Mouse (Mus musculus) heart, adult 2 months (tissue): ENCODE measurements around the gene Btn2a2.

Experiments
- CTCF ChIP-seq: fragments of 200-600 bp; IDR thresholded peaks from 2 replicates; pipeline ENCODE4 v1.8.1; 2022; ENCODE audit warnings: antibody characterized with exemption, mild to moderate bottlenecking, moderate library complexity
- POLR2A ChIP-seq: fragments of 200-500 bp; IDR thresholded peaks from 2 replicates; pipeline ENCODE4 v1.6.1; 2011; ENCODE audit warnings: mild to moderate bottlenecking, low read depth, low read length, control low read depth; ENCODE audit not compliant: insufficient read depth

DNA sequence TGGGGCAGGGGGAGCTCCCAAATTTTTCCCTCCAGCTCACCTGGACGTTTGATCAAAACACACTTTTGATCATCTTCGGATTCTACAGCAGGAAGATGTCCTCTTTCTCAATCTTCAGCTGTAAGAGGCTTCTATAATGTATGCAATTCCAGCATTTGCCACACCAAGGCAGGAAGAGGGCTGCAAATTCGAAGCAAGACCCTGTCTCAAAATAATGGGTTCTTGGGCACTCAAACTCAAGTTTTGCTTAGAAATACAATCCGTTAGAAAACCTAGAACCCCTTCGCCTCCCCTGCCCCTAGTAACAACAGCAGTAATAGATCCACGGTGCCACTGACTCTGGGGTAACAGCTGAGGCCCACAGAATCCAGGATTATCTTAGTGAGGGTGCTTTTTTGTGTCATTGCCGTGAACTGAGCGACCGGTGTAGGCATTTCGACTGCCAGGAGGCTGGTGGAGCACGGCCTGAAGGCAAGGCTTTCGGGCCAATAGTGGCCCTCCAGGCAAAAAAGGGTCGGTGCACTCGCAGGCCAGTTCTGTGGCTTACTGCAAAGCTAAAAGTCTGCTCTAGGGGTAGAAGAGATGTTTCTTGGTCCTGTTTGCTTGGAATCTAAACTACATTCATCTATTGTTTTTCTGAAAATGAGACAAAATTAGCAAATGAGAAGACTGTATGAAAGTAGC is 17.1 kb upstream of the Btn2a2 start:
- TF ChIP-seq POLR2A (no peak), CTCF (no peak)
